Mouse (Mus musculus) intestine, embryonic 14.5 days (tissue): Measurements from ENCODE around the gene Scn1b. TPM values are rescaled to one million over a fixed set of nuclear protein-coding genes. Genes with fewer than 3 reads are reported as not detected.

ENCODE experiments used
- ATAC-seq: fragments of 200-750 bp; cut with Nextera tagmentation; replicated peaks from 2 replicates; pipeline ENCODE4 v1.8.0; 2017; ENCODE audit warnings: low read depth, moderate number of reproducible peaks, moderate TSS enrichment, moderate library complexity; ENCODE audit not compliant: low FRiP score, low TSS enrichment
- DNase-seq: peaks from one replicate; pipeline ENCODE4 v3.0.0-alpha.2; 2018; ENCODE audit warnings: low spot score
- H3K27ac ChIP-seq: fragments of 300-500 bp; sonication (generic); 2 replicates; pipeline ENCODE4 v1.5.1; 2014; ENCODE audit warnings: low read depth, mild to moderate bottlenecking, control low read depth
- H3K27me3 ChIP-seq: fragments of 300-500 bp; sonication (generic); replicated peaks from 2 replicates; pipeline ENCODE4 v1.6.1; 2014; ENCODE audit warnings: low read length, control low read depth; ENCODE audit not compliant: control insufficient read depth, insufficient read depth
- H3K36me3 ChIP-seq: fragments of 300-500 bp; sonication (generic); 2 replicates; pipeline ENCODE4 v1.6.1; 2014; ENCODE audit warnings: low read length, control low read depth; ENCODE audit not compliant: control insufficient read depth, insufficient read depth
- H3K4me1 ChIP-seq: fragments of 300-500 bp; sonication (generic); replicated peaks from 2 replicates; pipeline ENCODE4 v1.6.1; 2014; ENCODE audit warnings: low read length, control low read depth, mixed read lengths; ENCODE audit not compliant: control insufficient read depth, insufficient read depth
- H3K4me2 ChIP-seq: fragments of 300-500 bp; sonication (generic); 2 replicates; pipeline ENCODE4 v1.6.1; 2014; ENCODE audit warnings: low read length
- H3K4me3 ChIP-seq: fragments of 300-500 bp; sonication (generic); 2 replicates; pipeline ENCODE4 v1.5.1; 2014; ENCODE audit warnings: low read depth, low read length, control low read depth, mixed read lengths
- H3K9ac ChIP-seq: fragments of 300-500 bp; sonication (generic); 2 replicates; pipeline ENCODE4 v1.6.1; 2014; ENCODE audit warnings: mild to moderate bottlenecking, low read length
- H3K9me3 ChIP-seq: fragments of 300-500 bp; sonication (generic); 2 replicates; pipeline ENCODE4 v1.6.1; 2016; ENCODE audit warnings: low read length, control low read depth; ENCODE audit not compliant: control insufficient read depth
- WGBS: fragments of 180-500 bp; shearing (Covaris S2); extraction: QIAGEN DNeasy Blood & Tissue Kit; methylation state at CpG from one replicate; pipeline ENCODE4 v1.1.7; 2014; 5-methylcytosine and 5-hydroxymethylcytosine counted together
- polyA plus RNA-seq: library from polyadenylated mRNA; unstranded; fragments of >200 nt; fragmentation: Nextera tagmentation; extraction: Ambion mirVana; gene quantifications from 2 replicates; pipeline ENCODE4 v1.2.1, GENCODE M21; 2014

The Scn1b gene
- polyA plus RNA-seq, 1 experiment from 2014 or later = 2.4 TPM

- 75% methylated on average over 2 of the region's 2 CpGs for WGBS
- no peak overlapping the region for H3K4me3 ChIP-seq
- H3K4me2 ChIP-seq = no peak overlapping the region
- ATAC-seq = no peak
- no peak overlapping the region for H3K27ac ChIP-seq
- no peak overlapping the region for H3K9ac ChIP-seq
- no peaks in the 10 kb centered on the region for H3K36me3 ChIP-seq
- no peaks in the 10 kb centered on the region for H3K9me3 ChIP-seq
- no peaks in the 10 kb centered on the region for H3K27me3 ChIP-seq
- 0 out of 2 replicates have a peak, but pooled peaks cover 4% of the 10 kb centered on the region for H3K4me1 ChIP-seq
- DNase-seq = no peak
These were observed 37.1 kb downstream of the Scn1b start for GRCm38 (mm10) chr7:31089721-31090120.

DNA sequence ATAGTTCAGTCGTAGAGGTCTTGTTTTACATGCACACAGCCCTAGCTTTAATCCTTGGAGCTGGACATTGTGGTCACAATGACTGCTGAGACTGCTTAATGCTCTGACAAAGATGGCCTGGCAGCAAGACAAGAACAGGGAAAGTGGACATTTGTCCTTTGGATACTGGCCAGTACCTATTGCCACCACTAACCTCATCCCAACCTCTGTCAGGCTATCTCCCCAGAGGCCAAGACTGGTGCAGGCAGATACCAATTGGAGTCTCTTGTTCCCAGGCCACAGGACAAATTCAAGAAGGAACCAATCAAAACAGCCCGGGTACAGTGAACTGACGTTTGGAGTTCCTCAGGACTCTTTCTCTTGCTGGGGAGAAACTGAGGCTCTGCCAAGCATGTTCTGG, 38.6 kb downstream of the Scn1b start:
- Histone ChIP-seq H3K4me2 (no peak overlapping the region), H3K36me3 (no peaks in the 10 kb centered on the region), H3K27ac (no peak overlapping the region), H3K9me3 (no peaks in the 10 kb centered on the region), H3K4me1 (peaks cover 10% of the 10 kb centered on the region; the same call in 1 of the 2 replicates), H3K9ac (no peak overlapping the region), H3K4me3 (no peak overlapping the region), H3K27me3 (no peaks in the 10 kb centered on the region)
- ATAC-seq = no peak
- DNase-seq = no peak
- 78% methylated on average over 3 of the region's 3 CpGs for WGBS

DNA sequence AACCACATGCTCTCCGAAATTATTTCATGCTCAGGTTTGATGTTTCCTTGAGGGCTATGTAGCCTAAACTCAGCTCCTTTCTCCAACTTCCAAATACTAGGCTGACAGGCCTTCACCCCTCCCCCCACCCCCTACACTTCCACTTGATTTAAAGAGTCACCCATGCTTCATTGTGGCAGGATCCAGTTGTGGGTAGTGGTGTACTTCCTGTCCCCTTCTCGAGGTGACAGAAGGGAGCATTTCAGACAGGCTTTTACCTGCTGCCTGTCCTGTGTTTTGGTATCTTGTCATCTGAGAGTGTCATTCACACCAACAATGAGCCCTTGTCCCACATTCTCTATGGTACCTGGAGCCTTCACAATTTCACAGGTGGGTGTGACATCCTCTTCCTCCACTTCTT, 39.5 kb downstream of the Scn1b start:
- DNase-seq (no peak), ATAC-seq (no peak)
- 53% methylated on average over 2 of the region's 2 CpGs for WGBS
- no peaks in the 10 kb centered on the region for H3K9me3 ChIP-seq
- no peak overlapping the region for H3K9ac ChIP-seq
- no peak overlapping the region for H3K4me2 ChIP-seq
- H3K36me3 ChIP-seq = no peaks in the 10 kb centered on the region
- no peak overlapping the region for H3K27ac ChIP-seq
- no peaks in the 10 kb centered on the region for H3K27me3 ChIP-seq
- peaks cover 10% of the 10 kb centered on the region; the same call in 1 of the 2 replicates for H3K4me1 ChIP-seq
- H3K4me3 ChIP-seq = no peak overlapping the region

DNA sequence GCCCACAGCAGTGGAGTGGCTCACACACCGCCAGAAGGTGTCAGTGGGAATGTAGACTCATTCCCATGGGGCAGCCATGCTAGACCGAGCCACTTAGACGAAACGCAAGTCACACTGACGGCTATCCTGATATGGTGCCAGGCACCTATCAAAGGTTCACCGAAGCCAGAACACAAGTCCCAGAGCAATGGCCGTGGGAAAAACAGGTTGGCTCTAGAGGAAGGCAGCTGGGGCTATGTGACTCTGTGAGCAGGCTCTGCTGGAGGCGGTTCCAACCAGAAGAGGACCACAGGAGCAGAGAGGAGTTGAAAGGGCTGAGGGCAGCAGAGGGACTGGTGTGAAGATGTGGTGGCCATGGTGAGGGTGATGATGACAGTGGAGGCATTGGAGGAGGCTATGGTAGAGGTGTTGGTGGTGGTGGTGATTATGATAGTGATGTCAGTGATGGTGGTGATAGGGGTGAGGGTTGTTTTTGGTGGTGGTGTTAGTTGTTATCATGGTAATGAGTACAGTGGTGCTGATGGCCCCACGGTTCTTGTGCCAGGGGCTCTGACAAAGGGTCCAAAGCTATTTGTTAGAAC, 40.5 kb downstream of the Scn1b start:
- no peak overlapping the region for H3K4me3 ChIP-seq
- no peak overlapping the region for H3K27ac ChIP-seq
- DNase-seq (no peak), ATAC-seq (no peak)
- no peaks in the 10 kb centered on the region for H3K27me3 ChIP-seq
- no peak overlapping the region for H3K4me2 ChIP-seq
- no peak overlapping the region for H3K9ac ChIP-seq
- H3K4me1 ChIP-seq = peaks cover 10% of the 10 kb centered on the region; the same call in 1 of the 2 replicates
- H3K36me3 ChIP-seq = no peaks in the 10 kb centered on the region
- WGBS = 89% methylated on average over 9 of the region's 9 CpGs
- no peaks in the 10 kb centered on the region for H3K9me3 ChIP-seq

DNA sequence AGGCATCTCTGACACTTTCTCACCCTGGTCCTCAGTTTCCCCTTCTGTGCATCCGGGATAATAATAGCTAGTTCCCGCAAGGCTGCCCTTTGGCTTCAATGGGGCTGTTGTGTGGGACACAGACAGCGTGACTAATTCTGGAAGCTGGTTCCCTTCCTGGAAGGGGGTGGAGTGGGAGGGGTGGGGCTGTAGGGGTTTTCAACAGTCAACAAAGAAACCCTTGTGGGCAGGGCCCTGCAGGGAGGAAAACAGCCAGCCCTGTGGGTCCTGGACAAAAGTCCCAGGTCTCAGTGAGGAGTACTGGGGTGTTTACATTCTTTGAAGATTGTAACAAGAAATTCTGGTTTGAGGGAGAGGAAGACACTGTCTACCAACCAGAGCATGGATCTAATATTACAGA, 41.6 kb downstream of the Scn1b start:
- Histone ChIP-seq H3K27me3 (no peaks in the 10 kb centered on the region), H3K36me3 (no peaks in the 10 kb centered on the region), H3K9me3 (no peaks in the 10 kb centered on the region), H3K4me3 (no peak overlapping the region), H3K4me1 (peaks cover 10% of the 10 kb centered on the region; the same call in 1 of the 2 replicates), H3K27ac (peak overlapping the region; percentile 29; the same call in 1 of the 2 replicates), H3K9ac (no peak overlapping the region), H3K4me2 (no peak overlapping the region)
- ATAC-seq = peak; percentile 37; the same call in 1 of the 2 replicates
- no peak for DNase-seq
- 50% methylated on average over 3 of the region's 3 CpGs for WGBS

DNA sequence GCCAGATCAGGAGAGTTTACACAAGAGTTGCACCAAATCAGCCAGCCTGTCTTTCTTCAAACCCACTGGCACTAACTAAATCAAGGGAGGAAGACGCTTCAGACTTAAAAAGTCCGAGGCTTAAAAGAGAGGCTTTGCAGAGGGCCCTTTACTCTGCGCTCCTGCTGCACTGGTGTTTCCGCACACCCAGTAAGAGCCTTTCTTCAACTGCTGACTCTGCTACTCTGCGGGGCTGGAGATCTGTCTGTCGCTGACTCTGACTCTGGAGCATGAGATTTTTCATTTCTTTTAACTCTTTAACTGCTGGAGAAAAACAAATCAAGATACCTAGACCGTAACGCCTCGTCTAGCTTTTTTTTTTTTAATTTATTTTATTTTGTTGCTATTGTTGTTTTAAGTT, 42.7 kb downstream of the Scn1b start:
- no peaks in the 10 kb centered on the region for H3K36me3 ChIP-seq
- H3K9me3 ChIP-seq = no peaks in the 10 kb centered on the region
- no peaks in the 10 kb centered on the region for H3K27me3 ChIP-seq
- no peak overlapping the region for H3K4me3 ChIP-seq
- H3K9ac ChIP-seq = no peak overlapping the region
- no peak overlapping the region for H3K4me2 ChIP-seq
- H3K4me1 ChIP-seq = peaks cover 10% of the 10 kb centered on the region; the same call in 1 of the 2 replicates
- ATAC-seq (no peak), DNase-seq (no peak)
- 38% methylated on average over 9 of the region's 9 CpGs for WGBS
- peak overlapping the region; percentile 69 for H3K27ac ChIP-seq

DNA sequence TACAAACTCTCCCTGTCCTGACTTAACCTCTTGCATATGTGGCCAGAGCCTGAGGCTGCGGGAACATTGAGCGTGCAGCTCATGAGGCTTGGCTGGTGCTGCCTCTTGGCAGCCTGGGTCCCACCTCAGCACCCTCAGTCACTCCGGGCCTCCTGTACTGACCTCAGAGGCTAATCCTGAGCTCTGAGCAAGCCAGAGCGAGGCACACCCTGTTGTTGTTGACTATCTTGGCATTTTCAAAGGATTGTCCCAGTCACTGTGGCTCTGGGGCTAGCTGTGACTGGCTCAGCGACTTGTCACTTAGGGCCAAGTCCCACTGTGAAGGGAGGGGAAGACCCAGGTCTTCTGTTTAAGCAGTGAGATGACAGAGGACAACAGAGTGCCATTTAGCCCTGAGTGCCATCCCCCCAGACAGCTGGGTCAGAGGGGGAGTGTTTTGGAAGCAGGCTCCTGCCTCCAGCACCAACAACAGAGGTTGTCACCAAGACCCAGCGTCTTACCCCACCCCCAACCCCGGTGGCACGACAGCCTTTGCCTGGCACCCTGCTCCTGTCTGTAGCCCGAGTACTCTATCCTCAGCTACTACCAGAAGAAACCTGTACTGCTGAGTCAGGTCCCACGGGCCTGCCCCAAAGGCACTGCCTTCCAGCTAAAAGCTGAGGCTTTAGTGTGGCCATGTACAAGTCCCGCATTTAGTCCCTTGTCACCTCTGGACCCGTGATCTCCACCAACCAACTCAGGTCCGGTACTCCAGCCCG, 43.8 kb downstream of the Scn1b start:
- no peak overlapping the region for H3K4me2 ChIP-seq
- no peak overlapping the region for H3K27ac ChIP-seq
- ATAC-seq (no peak), DNase-seq (no peak)
- H3K36me3 ChIP-seq = no peaks in the 10 kb centered on the region
- H3K27me3 ChIP-seq = no peaks in the 10 kb centered on the region
- peaks cover 10% of the 10 kb centered on the region; the same call in 1 of the 2 replicates for H3K4me1 ChIP-seq
- 63% methylated on average over 14 of the region's 14 CpGs for WGBS
- no peaks in the 10 kb centered on the region for H3K9me3 ChIP-seq
- no peak overlapping the region for H3K4me3 ChIP-seq
- no peak overlapping the region for H3K9ac ChIP-seq

GRCm38 (mm10) chr7:31082106-31082505, 44.7 kb downstream of the Scn1b start:
- H3K4me1 ChIP-seq = peaks cover 10% of the 10 kb centered on the region; the same call in 1 of the 2 replicates
- ATAC-seq (no peak), DNase-seq (no peak)
- H3K9ac ChIP-seq = no peak overlapping the region
- H3K27ac ChIP-seq = no peak overlapping the region
- H3K9me3 ChIP-seq = no peaks in the 10 kb centered on the region
- H3K36me3 ChIP-seq = no peaks in the 10 kb centered on the region
- H3K4me3 ChIP-seq = no peak overlapping the region
- no peaks in the 10 kb centered on the region for H3K27me3 ChIP-seq
- H3K4me2 ChIP-seq = no peak overlapping the region
